Mouse (Mus musculus) stomach, postnatal 0 days (tissue): ENCODE data around the gene Zfp385b. TPM values are rescaled to one million over a fixed set of nuclear protein-coding genes. Genes with fewer than 3 reads are reported as not detected.
"Not testable (repeated sequence)": the region's sequence is repeated elsewhere in the genome, so short reads cannot be mapped to it uniquely, and the experiment has no call there.

Experiments used
- ATAC-seq: fragments of 200-750 bp; cut with Nextera tagmentation; 2 replicates; pipeline ENCODE4 v1.8.0; 2017; ENCODE audit not compliant: low FRiP score, low TSS enrichment
- DNase-seq: peaks from one replicate; pipeline ENCODE4 v3.0.0-alpha.2; 2016; ENCODE audit warnings: low spot score
- H3K27ac ChIP-seq: fragments of 300-500 bp; sonication (generic); replicated peaks from 2 replicates; pipeline ENCODE4 v1.5.1; 2014; ENCODE audit warnings: mild to moderate bottlenecking, control low read depth
- H3K27me3 ChIP-seq: fragments of 300-500 bp; sonication (generic); 2 replicates; pipeline ENCODE4 v1.6.1; 2014; ENCODE audit warnings: low read length; ENCODE audit not compliant: control insufficient read depth, insufficient read depth
- H3K36me3 ChIP-seq: fragments of 300-500 bp; sonication (generic); 2 replicates; pipeline ENCODE4 v1.6.1; 2014; ENCODE audit warnings: low read length, mixed read lengths; ENCODE audit not compliant: control insufficient read depth, insufficient read depth
- H3K4me1 ChIP-seq: fragments of 300-500 bp; sonication (generic); replicated peaks from 2 replicates; pipeline ENCODE4 v1.6.1; 2014; ENCODE audit warnings: antibody characterized with exemption; ENCODE audit not compliant: control insufficient read depth, insufficient read depth
- H3K4me2 ChIP-seq: fragments of 300-500 bp; sonication (generic); replicated peaks from 2 replicates; pipeline ENCODE4 v1.6.1; 2014; ENCODE audit warnings: low read depth, mild to moderate bottlenecking, control low read depth, moderate library complexity
- H3K4me3 ChIP-seq: fragments of 300-500 bp; sonication (generic); 2 replicates; pipeline ENCODE4 v1.5.1; 2014; ENCODE audit warnings: low read depth, low read length, control low read depth
- H3K9ac ChIP-seq: fragments of 300-500 bp; sonication (generic); 2 replicates; pipeline ENCODE4 v1.6.1; 2014; ENCODE audit warnings: mild to moderate bottlenecking, low read length, control low read depth, mixed read lengths
- H3K9me3 ChIP-seq: fragments of 300-500 bp; sonication (generic); 2 replicates; pipeline ENCODE4 v1.6.1; 2016; ENCODE audit warnings: low read length; ENCODE audit not compliant: control insufficient read depth
- CTCF ChIP-seq: IDR thresholded peaks from 2 replicates; pipeline ENCODE4 v1.5.1; 2016; ENCODE audit warnings: antibody characterized with exemption, low read depth, mild to moderate bottlenecking, moderate library complexity
- EP300 ChIP-seq: optimal IDR thresholded peaks from 2 replicates; pipeline ENCODE3; 2016; ENCODE audit warnings: antibody characterized with exemption
- WGBS: fragments of 180-500 bp; shearing (Covaris S2); extraction: QIAGEN DNeasy Blood & Tissue Kit; methylation state at CpG from one replicate; pipeline ENCODE4 v1.1.7; 2014; 5-methylcytosine and 5-hydroxymethylcytosine counted together
- polyA plus RNA-seq: library from polyadenylated mRNA; unstranded; fragments of >200 nt; fragmentation: Nextera tagmentation; extraction: Ambion mirVana; gene quantifications from 2 replicates; pipeline ENCODE4 v1.2.1, GENCODE M21; 2015

The Zfp385b gene
- polyA plus RNA-seq, 1 experiment from 2014 or later = 10.2 TPM

DNA sequence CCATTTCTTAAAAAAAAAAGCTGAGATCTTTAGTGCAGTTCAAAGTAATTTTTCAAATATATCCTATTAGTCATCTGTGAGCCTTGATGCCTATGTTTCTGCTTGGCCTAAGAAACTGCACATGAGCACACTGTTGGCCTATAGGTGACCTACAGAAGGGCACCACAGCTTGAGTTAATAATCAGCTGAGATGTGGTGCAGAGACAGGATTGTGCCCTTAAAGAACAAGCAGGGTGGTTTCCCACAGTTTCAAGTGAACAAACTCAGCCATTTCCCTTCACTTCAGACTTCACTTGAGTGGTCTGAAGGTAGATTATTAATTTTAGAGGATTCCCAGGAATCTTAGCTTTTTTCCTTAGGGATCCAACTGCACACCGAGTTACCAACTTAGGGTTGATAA lies 362.3 kb downstream of the Zfp385b start:
- WGBS = 43% methylated on average over 1 of the region's 1 CpGs
- no peak for TF ChIP-seq CTCF
- TF ChIP-seq EP300 = no peak

DNA sequence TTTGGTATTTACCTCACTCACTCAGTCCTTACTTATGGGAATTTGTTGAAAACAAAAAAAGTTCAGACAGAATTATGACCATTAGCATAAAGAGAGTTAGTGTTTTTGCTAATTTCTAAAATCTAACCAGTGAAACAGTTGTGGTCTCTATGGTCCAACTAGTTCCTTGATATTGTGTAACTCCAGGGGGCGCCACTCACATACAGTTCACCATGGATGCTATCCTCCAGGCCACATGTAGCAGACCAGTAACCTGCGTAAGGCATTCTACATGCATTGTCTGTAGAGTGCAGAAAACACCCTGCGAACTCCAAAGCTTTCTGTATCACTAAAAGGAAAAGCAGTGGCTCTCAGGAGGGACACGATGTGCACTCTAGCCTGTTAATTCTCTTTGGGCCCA lies 362.8 kb downstream of the Zfp385b start:
- peak; percentile 68 for DNase-seq
- H3K4me1 ChIP-seq = no peaks in the 10 kb centered on the region
- H3K4me3 ChIP-seq = no peak overlapping the region
- no peak overlapping the region for H3K27ac ChIP-seq
- TF ChIP-seq EP300 (no peak), CTCF (peak; percentile 81)
- ATAC-seq = peak; percentile 80; the same call in 1 of the 2 replicates
- H3K9me3 ChIP-seq = no peaks in the 10 kb centered on the region
- H3K27me3 ChIP-seq = no peaks in the 10 kb centered on the region
- H3K4me2 ChIP-seq = no peak overlapping the region
- WGBS = 42% methylated on average over 4 of the region's 4 CpGs
- no peak overlapping the region for H3K9ac ChIP-seq
- H3K36me3 ChIP-seq = no peaks in the 10 kb centered on the region

More for the DNA sequence above, 362.3 kb downstream of the Zfp385b start:
- Histone ChIP-seq H3K9ac (no peak overlapping the region), H3K4me1 (no peaks in the 10 kb centered on the region), H3K9me3 (no peaks in the 10 kb centered on the region), H3K4me2 (no peak overlapping the region), H3K36me3 (no peaks in the 10 kb centered on the region), H3K4me3 (no peak overlapping the region), H3K27me3 (no peaks in the 10 kb centered on the region), H3K27ac (no peak overlapping the region)
- no peak for ATAC-seq
- no peak for DNase-seq

- H3K9me3 ChIP-seq = no peaks in the 10 kb centered on the region
- H3K4me2 ChIP-seq = no peak overlapping the region
- no peak for TF ChIP-seq EP300
- TF ChIP-seq CTCF = no peak
- no peak for ATAC-seq
- no peak overlapping the region for H3K4me3 ChIP-seq
- no peak for DNase-seq
- H3K4me1 ChIP-seq = no peaks in the 10 kb centered on the region
- H3K9ac ChIP-seq = no peak overlapping the region
- H3K36me3 ChIP-seq = no peaks in the 10 kb centered on the region
- H3K27ac ChIP-seq = no peak overlapping the region
- WGBS = 56% methylated on average over 7 of the region's 7 CpGs
- H3K27me3 ChIP-seq = no peaks in the 10 kb centered on the region
These were observed 365.0 kb downstream of the Zfp385b start for GRCm38 (mm10) chr2:77454341-77454937.

- Histone ChIP-seq H3K4me1 (no peaks in the 10 kb centered on the region), H3K9me3 (no peaks in the 10 kb centered on the region), H3K36me3 (no peaks in the 10 kb centered on the region), H3K27ac (no peak overlapping the region), H3K4me3 (no peak overlapping the region), H3K4me2 (no peak overlapping the region), H3K9ac (no peak overlapping the region), H3K27me3 (no peaks in the 10 kb centered on the region)
- 56% methylated on average over 3 of the region's 3 CpGs for WGBS
- no peak for DNase-seq
- TF ChIP-seq EP300 (no peak), CTCF (no peak)
- ATAC-seq = no peak
These were observed 365.7 kb downstream of the Zfp385b start for GRCm38 (mm10) chr2:77453786-77454185.

DNA sequence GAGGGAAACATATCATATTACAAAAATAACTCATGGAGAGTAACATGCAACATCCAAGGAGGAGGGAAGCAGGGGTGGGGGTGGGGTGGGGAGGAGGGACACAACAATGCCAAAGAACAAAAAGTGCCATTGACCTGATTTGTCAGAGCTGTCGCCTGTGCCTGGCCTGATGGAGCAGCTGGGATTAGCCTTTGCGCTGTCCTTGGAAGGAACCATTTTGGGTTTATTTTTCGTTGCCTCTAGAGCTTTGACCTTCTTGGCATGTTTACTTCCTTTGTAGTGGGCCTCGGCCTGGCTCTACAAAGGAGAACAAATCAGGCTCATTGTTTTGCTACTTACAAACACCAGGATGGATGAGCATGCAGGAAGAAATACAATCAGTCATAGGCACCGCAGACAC lies 369.4 kb downstream of the Zfp385b start:
- H3K27ac ChIP-seq, H3K36me3 ChIP-seq, H3K4me2 ChIP-seq, H3K9ac ChIP-seq, DNase-seq, ATAC-seq, H3K4me1 ChIP-seq, H3K4me3 ChIP-seq, H3K9me3 ChIP-seq, H3K27me3 ChIP-seq: not testable (repeated sequence)
- 43% methylated on average over 5 of the region's 5 CpGs for WGBS

GRCm38 (mm10) chr2:77448951-77449480 lies 370.4 kb downstream of the Zfp385b start:
- WGBS = 26% methylated on average over 8 of the region's 8 CpGs
- Histone ChIP-seq H3K4me3 (no peak overlapping the region), H3K9ac (no peak overlapping the region), H3K4me2 (no peak overlapping the region), H3K36me3 (no peaks in the 10 kb centered on the region), H3K9me3 (no peaks in the 10 kb centered on the region), H3K27ac (no peak overlapping the region), H3K4me1 (no peaks in the 10 kb centered on the region), H3K27me3 (no peaks in the 10 kb centered on the region)
- DNase-seq = no peak
- ATAC-seq = no peak
- TF ChIP-seq CTCF (no peak), EP300 (no peak)
